Mouse (Mus musculus) MEL-GATA-1-ER (cell line): ENCODE results near the gene Bhlhe23.

Source experiments
- DNase-seq: peaks from one replicate; pipeline ENCODE4 v3.0.0-alpha.2; 2012; ENCODE audit warnings: low read depth; ENCODE audit errors: extremely low read depth

Bhlhe23 gene

DNA sequence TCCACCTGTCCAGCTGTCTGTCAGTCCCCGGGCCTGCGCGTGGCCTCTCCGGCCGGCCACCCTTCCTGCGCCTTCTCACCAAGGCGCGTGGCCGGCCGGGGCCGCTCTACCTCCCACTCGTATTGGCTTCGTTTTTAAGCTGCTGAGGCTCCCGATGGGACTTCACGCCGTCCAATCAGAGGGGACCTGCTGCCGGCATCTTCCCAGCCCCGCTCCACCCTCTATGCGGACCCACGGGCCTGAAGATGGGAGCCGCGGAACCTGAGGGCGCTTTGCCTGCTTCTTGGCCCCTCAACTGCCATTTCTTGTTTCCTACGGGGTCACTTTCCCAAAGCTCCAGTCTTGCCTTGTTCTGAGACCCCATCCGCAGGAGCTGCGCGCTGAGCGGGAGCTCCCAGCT is at the start of gene Bhlhe23:
Bhlhe23 (minus strand) TSS at position 108 of the 400 bp plus-strand sequence.
- DNase-seq, result no peak

DNA sequence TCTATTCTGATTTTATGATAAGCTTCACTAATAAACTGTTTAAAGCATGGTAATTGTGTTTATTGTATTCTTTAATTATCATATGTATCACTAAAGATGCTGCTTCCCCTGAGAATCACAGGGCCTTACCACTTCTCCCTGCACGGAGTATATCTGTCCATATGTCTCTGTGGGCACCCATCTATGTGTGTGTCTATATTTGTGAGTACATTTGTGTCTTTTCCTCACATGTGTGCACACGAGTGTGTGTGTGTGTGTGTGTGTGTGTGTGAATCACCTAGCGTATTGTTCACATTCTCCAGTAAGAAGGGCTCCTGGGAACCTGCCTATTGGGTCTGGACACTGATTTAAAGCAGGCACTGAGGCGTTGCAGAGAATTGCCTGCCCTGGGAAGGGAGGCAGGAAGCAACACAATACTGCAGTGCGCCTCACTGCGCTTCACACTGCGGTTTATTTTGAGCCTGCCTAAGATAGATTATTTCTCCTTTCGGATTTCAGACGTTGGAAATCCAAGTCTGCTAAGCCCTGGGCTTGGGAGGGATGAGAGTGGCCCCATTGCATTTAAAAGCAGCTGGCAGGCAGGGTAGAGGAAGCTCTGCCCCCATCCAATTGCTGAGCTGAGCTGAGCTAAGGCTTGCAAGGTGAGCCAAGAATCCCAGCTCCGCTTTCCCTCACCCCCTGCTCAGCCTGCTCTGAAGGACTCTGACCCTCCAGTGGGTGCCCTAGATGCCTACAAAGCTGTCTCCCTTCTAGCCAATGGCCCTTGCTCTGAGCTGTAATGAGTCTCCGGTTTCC is 48.6 kb upstream of the Bhlhe23 start:
- no peak for DNase-seq

DNA sequence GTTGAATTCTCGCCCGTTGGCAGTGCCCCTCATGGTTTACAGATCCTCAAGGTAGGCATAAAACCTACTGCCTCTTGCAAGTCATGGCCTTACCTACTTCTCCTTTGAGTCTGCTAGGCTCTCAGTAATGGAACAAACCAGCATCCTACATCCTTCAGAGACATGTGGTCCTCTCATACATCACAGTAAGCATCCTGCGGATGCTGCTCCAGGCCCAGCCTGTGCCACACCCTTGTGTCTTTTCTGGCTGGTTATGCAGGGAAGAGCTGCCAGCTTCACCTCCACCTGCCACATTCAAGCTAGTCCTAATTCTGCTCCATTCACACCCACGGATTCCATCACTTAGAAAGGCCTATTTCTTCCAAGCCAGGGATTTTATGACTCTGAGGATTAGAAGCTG is 48.0 kb upstream of the Bhlhe23 start:
- DNase-seq, result no peak

DNA sequence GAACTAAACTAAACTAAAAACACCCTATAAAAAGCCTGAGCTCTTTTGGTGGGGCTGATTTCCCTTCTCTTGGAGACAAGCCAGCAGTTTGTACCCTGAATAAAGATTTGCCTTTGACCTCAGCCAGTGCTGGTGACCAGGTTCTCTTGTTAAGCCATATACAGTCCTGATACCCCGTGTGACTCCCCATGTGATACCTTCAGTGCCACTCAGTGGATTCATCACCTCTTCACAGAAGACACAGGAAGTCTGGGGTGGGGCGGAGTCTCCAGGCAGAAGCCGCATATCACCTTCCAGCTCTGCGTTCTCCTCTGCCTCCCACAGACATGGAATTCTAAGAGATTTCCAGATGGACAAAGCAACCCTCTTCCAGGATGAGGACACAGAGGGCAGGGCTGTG is 47.4 kb upstream of the Bhlhe23 start:
- DNase-seq, result no peak

DNA sequence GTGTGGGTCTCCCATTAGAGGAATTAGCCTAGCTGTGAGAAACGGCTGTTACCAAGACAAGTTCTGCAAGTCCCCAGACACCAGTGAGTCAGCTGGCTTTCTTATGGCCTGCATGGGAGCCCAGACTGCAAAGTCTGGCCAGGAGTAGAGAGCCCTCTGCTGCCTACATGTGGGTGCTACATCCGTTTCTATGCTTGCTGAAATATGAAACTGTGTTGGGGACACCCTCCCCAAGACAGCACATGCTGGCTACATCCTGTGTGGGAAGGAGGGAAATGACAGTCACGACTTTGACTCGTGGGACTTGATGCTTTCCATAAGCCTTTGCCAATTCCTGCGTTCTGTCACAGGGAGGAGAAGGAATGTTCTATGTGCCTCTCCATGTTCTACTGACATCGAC is 45.8 kb upstream of the Bhlhe23 start:
- peak; percentile 9 for DNase-seq

DNA sequence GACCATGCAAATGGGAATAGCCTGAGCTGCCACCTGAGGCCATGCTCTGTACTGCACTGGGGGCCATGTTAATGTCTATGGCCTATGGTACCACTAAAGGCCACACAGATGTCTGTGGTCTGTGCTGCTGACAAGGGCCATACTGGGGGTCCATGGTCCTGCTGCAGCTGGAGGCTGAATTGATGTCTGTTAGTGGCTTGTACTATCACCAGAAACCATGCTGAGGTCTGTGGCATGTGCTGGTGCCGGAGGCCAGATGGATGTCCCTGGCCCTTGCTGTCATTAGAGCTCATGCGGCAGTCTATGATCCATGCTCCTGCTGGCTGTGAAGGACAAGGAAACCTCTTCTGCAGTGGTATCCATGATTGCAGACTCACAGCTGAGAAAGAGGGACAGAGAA is 42.8 kb upstream of the Bhlhe23 start:
- no peak for DNase-seq

DNA sequence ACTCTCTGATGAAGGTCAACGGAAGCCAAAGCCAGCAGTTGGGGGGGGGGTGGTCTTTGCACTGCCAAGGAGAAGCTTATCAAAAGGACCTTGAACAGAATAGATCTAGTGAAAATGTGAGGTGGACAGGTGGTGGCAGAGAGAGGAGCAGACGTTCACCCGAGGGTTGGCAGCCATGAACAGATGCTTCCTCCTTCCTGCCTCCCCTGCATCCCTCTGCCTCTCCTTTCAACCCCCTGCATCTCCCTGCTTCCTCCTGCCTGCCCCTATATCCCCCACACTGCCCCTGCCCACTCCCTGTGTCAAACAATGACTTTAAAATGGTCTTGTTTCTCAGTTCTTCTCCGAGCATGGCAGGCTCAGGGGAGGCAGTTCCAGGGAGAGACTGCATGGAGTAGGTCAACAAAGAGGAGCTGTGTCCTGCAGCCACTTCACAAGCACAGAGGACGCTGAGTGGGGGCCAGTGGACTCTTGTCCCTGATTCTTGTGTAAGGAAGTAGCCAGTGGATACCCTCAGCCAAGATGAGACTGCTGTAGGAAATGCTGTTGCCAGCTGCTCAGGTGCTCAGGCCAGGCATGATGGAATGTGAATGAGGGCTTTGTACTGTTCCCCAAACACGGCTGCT is 39.9 kb upstream of the Bhlhe23 start:
- no peak for DNase-seq

DNA sequence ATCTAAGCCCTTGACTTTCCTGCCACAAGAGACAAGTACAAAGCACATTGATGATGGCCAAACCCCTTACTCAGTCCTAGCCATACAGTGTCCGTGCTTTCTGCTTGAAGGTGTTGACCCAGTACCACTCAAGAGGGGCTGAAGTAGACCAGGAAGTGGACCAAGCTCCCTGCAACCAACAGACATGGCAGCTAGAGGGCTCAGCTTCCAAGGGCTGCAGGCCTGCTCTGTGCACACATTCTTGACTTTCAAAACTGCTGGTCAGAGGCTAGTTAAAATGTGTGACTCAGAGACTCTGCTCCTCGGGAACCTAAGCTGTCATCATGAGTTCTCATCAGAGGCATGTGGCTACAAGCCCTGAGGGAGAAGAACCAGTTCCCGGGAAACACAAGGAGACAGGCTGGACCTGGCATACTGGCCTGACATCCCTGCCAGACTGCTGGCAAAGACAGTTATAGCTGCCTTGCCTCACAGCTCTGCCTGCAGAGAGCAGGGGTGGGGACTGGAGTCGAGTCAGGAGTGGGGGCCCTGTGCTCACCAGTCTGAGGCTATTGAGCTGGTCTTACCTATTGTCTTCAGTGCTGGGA is 37.4 kb upstream of the Bhlhe23 start:
- no peak for DNase-seq

DNA sequence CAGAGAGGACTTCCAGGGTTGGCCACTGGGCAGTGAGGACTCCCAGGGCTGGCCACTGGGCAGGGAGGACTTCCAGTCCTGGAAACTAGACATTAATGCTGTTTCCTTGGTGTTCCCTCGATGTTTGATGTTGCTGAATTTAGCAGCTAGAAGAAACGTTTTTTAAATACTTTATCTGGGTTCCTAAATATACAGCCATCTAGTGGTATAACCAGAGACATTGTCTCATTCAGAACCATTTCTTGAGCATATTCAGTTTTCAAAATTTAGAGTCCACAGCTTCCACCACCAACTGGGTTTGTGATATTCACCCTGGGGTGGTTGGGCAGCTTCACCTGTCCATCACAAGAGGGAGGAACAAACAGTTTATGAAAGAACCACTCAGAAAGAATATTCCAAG is 34.3 kb upstream of the Bhlhe23 start:
- DNase-seq, result no peak

DNA sequence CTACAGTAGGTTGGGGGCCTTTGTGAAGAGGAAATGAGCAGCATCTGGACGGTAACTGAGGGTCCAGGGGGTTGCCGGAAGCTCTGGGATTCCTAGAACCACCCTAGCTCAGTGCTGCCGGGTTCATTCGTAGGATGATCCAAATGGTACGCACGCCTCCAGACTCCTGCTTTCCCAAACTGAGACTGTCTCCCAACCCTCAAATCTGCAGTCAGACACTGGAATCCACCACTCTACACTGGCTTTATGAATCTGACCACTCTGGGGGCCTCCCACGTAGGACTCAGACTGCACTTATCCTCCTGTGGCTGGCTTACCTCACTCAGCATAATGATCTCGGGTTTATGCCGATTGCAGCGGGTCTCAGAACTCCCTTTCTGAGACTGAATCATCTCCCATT is 32.8 kb upstream of the Bhlhe23 start:
- no peak for DNase-seq

DNA sequence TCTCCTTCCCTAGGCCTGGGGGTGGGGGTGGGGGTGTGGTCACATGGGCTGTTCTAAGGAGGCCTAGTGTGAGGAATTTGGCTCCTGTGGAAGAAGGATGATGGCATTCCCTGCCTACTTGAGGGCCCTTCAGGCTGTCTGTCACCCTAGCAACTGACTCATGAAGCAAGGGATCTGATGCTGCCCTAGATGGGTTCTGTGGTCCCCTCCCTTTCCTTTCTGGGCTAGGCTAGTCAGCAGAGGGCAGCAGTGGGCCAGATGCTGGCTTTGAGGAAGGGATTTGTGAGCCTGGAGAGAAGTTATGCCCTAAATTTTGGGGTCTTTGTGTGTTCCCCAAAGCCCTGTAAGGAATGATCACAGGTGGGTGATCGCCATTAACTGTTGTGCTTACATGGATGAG is 29.3 kb upstream of the Bhlhe23 start:
- DNase-seq, result no peak

DNA sequence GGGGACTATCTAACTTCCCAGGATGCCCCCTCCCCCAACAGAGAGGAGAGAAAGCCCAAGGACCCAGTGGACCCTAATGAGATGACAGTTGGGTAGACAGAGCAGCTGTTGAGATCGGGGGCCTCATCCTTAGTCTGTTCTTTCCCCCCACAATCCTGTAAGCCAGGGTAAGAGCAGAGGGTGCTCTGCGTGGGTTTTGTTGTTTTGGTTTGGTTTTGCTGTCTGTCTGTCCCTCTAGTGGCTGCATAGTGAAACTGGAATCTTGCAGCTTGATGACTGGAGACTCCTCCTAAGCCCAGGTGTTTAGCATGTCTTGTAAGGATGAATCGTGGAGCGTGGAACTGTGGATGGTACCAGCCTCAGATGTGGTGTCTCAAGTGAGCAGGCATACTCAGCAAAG is 19.3 kb upstream of the Bhlhe23 start:
- no peak for DNase-seq

DNA sequence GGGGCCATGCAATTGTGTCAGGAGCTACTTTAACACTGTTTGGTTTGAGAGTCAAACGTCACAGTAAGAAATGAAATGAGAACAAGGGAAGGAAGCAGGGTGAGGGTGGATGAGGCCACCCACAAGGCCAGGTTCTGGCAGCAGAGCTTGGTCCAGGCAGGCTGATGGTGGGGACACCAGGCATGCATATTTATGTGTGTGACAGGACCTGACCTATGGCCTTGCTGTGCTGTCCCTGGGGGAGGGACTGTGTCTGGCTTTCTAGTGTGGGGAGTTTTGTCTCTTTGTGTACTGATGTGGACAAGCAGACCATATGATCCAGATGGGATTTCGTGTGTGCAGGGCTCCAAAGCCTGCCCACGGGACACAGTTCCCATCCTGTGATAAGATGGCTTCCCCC is 18.9 kb upstream of the Bhlhe23 start:
- no peak for DNase-seq

DNA sequence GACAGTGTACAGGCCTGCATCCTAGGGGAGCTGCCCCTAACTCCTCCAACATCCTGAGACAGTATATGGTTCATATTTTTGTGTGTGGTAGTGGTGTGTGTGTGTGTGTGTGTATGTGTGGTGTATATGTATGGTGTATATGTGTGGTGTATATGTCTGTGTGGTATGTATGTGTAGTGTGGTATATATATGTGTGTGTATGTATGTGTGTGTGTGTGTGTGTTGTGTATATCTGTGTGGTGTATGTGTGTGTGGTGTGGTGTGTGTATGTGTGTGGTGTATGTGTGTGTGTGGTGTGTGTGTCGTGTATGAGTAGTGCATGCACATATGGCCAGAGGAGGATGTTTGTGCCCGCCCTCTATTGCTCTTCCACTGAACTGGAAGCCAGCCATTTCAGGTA is 17.7 kb upstream of the Bhlhe23 start:
- DNase-seq, result no peak

DNA sequence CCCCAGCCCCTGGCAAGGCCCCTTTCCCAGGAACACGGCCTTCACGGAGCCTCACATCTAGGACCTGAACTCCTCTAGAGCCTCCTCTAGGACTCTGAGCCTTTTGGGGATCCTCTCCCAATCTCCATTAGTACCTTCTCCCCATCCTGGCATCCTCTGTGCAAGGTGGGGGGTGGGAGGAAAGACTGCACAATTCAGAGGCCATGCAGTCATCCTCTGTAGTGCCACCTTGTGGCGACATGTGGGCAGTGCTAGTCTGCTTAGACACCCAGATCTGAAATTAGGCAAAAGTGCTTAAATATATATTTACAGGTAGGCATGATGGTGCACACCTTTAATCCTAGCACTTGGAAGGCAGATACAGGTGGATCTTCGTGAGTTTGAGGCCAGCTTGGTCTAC is 15.0 kb upstream of the Bhlhe23 start:
- peak; percentile 11 for DNase-seq

DNA sequence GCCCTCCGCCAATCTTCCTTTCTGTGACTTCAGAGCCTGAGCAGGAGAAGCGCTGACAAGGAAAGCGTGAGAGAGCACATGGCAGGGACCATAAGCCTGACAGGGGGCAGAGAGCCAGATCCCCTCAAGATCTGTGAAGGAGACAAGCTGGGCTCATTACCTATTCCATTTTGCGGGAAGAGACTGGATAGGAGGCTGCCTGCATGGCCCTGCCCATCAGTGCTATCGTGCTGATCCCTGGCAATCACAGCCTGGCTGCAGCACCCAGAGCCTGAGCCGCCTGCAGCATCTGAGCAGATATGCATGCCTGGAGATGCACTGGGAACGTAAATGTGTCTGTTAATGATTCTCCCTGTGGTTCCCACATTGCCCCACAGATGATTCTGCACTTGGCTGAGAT is 12.1 kb upstream of the Bhlhe23 start:
- no peak for DNase-seq

DNA sequence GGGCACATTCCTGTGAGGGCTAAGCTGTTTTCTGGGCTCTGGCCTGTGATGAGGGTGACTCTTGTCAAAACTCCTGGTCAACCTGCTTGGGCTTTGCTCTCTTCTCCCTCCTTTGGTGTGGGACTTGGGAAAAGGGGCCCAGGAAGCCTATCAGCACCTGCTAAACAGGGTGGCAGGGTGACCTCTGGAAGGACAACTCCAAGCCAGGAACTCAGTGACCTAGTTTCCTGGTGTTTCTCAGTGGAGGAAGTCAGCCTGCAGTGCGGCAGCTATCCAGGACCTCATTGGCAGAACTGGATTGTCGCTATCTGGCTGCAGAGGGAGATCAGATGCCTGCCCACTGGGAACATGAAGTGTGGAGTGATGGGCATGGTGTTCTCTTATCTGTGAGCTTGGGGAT is 11.7 kb upstream of the Bhlhe23 start:
- no peak for DNase-seq

DNA sequence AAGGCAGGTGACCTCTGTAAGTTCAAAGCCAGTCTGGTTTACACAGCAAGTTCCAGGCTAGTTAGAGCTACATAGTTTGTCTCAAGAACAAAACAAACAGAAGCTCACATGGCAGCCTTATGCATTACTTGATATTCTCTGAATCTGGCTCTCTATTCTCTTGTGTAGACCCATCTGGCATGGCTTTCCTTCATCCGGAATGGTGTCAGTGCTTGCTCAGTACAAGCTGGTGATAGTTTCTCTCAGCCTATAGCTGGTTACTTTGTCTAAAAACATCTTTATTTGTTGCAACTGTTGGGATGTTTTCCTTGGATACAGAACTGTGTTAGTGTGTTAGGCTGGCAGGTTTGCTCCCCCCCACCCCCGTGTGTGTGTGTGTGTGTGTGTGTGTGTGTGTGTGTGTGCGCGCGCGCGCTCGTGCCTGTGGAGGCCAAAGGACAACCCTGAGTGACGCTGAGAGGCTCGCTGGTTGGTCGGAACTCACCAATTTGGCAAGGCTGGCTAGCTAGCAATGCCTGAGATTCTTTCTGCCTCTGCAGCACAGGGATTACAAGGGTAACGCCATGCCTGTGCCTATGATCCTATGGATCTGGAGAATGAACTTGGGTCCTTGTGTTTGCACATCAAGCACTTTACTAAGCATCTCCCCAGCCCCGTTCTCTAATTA is 11.0 kb upstream of the Bhlhe23 start:
- DNase-seq, result no peak

DNA sequence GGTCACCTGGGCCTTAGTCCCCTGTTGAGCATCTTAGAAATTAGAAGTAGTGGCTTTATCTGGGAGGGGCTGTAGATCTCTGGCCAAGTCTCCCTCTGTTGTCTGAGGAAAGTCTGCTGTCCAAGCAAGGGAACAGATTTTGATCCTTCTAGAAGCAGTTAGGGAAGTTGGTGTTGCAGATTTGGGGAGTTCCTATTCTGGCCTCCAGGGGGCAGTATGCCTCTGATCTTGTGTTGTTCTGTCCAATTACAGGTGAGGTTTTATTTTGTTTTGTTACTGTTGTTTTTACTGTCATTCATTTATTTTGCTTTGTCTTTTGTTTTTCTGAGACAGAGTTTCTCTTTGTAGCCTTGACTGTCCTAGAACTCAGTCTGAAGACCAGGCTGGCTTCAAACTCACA is 10.0 kb upstream of the Bhlhe23 start:
- DNase-seq, result peak; percentile 19

DNA sequence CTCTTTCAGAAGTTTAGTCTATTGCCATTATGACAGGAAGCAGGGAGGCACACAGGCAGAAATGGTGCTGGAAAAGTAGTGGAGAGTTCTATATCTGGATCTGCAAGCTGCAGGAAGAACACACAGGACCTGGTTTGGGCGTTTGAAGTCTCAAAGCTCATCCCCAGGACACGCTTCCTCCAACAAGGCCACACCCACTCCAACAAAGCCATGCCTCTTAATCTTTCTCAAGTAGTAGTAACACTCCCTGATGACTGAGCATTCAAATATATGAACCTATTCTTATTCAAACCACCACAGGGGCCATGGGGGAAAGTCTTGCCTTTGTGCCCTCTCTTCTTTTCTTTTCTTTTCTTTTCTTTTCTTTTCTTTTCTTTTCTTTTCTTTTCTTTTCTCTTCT is 3.6 kb upstream of the Bhlhe23 start:
- no peak for DNase-seq

DNA sequence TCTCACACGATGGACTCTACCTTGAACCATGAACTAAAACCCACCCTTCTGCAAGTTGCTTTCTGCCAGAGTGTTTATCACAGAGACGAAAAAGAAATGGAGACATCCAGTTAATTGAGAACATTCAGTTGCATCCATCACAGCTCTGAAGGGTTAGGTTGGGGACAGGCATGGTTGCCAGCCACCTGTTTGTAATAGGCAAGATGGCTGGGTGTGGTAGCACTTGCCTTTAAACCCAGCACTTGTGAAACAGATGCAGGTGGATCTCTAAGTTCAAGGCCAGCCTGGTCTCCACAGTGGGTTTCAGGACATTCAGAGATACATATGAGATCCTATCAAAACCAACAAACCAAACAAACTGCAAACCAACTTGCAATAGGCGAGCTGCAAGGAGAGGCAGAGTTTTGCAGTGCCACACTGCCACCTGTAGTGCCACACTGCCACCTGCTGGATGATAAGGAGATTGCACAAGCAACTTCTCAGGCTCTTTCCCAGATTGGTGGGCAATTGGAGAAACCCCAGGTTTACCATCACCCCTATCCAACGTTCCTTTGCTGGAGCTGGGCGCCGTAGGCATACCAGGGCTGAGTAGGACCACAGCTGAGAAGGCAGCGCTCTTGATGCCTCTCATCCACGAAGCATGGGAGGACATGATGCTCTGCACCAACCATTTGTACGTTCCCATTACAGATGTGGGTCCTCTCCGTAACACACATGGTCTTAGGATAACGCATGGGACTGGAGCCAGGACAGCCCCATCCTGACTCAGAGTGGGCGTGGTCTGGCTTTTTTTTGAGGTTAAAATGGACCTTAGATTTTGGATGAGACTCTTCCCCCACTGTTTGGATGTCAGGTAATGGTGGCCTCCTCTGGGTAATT is 2.8 kb upstream of the Bhlhe23 start:
- peak; percentile 6 for DNase-seq
